Comparison of ENCODE assay signal across 10 mouse cellular contexts in the genomic region with DNA sequence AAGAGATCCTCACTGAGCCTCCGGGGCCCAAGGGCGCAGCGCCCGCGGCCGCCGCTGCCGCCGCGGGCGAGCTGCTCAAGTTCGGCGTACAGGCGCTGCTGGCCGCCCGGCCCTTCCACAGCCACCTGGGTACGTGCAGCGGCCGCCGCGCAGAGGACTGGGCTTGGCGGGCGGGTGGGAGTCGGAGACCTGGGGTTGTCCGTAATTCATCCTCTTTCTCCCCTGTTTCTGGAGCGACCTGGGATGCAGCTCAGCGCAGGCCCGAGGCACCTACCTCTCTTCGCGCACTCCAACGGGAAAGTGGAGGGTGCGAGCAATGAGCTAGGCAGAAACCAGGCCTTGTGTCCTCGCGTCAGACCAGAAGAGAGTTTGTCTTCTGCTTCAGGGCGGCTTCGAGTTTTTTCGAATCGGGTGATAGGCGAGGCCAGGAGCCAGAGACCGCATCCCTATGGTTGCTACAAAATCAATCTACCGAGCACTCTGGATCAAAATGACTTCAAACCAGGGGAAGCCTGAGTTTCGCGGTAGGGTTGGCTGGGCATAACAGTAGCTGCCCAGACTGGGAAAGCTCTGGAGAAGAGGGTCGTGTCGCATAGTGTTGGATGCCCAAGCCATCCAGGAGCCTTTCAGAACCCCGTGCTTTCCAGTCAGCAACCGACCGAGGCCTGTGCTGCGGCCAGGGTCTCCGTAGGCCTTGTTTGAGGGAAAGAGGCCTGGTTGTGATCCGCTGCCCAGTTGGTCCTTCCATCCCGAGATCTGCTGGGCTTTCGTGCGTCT. TPM values are rescaled to one million over a fixed set of nuclear protein-coding genes. Genes with fewer than 3 reads are reported as not detected.
DNase-seq lines count a peak whose midpoint lies in the region; ATAC-seq lines count a peak whose summit lies in the region.
"Had no signal": no experiment of that assay in that cellular context is flagged by ENCODE, and none has a peak within 500 bp of the region (broad histone marks: within the 10 kb centered on the region; RNA-seq: fewer than 3 reads in every experiment).

No protein-coding gene starts in this region.

- no peaks in the 10 kb centered on the region for H3K9me3 ChIP-seq in kidney, embryonic 15.5 days (replicated peaks)
- no peaks in the 10 kb centered on the region for H3K9me3 ChIP-seq in hindbrain, embryonic 15.5 days
- no peaks in the 10 kb centered on the region for H3K9me3 ChIP-seq in midbrain, embryonic 16.5 days (replicated peaks; ENCODE audit: control insufficient read depth, low read length, poor library complexity, severe bottlenecking)

- no peak for DNase-seq in kidney, postnatal 36 days
- DNase-seq in embryo, embryonic 9.5 days (ENCODE audit: extremely low spot score) = peak; percentile 60
- DNase-seq in cerebellum, postnatal 14 days = no peak
- no peak for DNase-seq in layer of hippocampus, postnatal 10 days (ENCODE audit: low spot score in 2 of 2)
- no peak for DNase-seq in layer of hippocampus, adult 9-11 months
- DNase-seq: left cerebral cortex, postnatal 4 days had no signal

- H3K4me2 ChIP-seq in kidney, embryonic 15.5 days = peak overlapping the region; percentile 90
- peak overlapping the region; percentile 62 for H3K4me2 ChIP-seq in hindbrain, embryonic 15.5 days
- H3K4me2 ChIP-seq in midbrain, embryonic 16.5 days (ENCODE audit: low read length) = peak overlapping the region; percentile 57

- 4% methylated on average over 54 of the region's 54 CpGs for WGBS in kidney, embryonic 15.5 days
- WGBS in hindbrain, embryonic 15.5 days = 2% methylated on average over 54 of the region's 54 CpGs
- WGBS in midbrain, embryonic 16.5 days = 2% methylated on average over 54 of the region's 54 CpGs

- peak overlapping the region; percentile 50 for H3K4me3 ChIP-seq in kidney, embryonic 15.5 days (replicated peaks)
- peak overlapping the region; percentile 36 for H3K4me3 ChIP-seq in hindbrain, embryonic 15.5 days
- H3K4me3 ChIP-seq in midbrain, embryonic 16.5 days (ENCODE audit: low read depth, low read length) = peak overlapping the region; percentile 30

- peak overlapping the region; percentile 38 for H3K9ac ChIP-seq in kidney, embryonic 15.5 days
- peak overlapping the region; percentile 16; the same call in 1 of the 2 replicates for H3K9ac ChIP-seq in hindbrain, embryonic 15.5 days
- 0 out of 2 replicates have a peak overlapping the region, but pooled peaks have one; percentile 18 for H3K9ac ChIP-seq in midbrain, embryonic 16.5 days (ENCODE audit: low read depth, low read length)

- no peak overlapping the region for H3K27ac ChIP-seq in kidney, embryonic 15.5 days
- no peak overlapping the region for H3K27ac ChIP-seq in hindbrain, embryonic 15.5 days (replicated peaks)
- H3K27ac ChIP-seq in midbrain, embryonic 16.5 days (ENCODE audit: low read length) = no peak overlapping the region

- no peak for ATAC-seq in kidney, embryonic 15.5 days (replicated peaks; ENCODE audit: low FRiP score)
- 0 out of 2 replicates have a peak, but pooled peaks have one; percentile 13 for ATAC-seq in hindbrain, embryonic 15.5 days (ENCODE audit: low FRiP score, low read depth)
- no peak for ATAC-seq in midbrain, embryonic 16.5 days

- H3K4me1 ChIP-seq in kidney, embryonic 15.5 days = peaks cover 56% of the 10 kb centered on the region
- peaks cover 24% of the 10 kb centered on the region for H3K4me1 ChIP-seq in hindbrain, embryonic 15.5 days (replicated peaks)
- peaks cover 10% of the 10 kb centered on the region for H3K4me1 ChIP-seq in midbrain, embryonic 16.5 days (ENCODE audit: control insufficient read depth, insufficient read depth, low read length)

- H3K36me3 ChIP-seq in kidney, embryonic 15.5 days = no peaks in the 10 kb centered on the region
- no peaks in the 10 kb centered on the region for H3K36me3 ChIP-seq in hindbrain, embryonic 15.5 days
- no peaks in the 10 kb centered on the region for H3K36me3 ChIP-seq in midbrain, embryonic 16.5 days (ENCODE audit: control insufficient read depth, insufficient read depth, low read length)

- H3K27me3 ChIP-seq in kidney, embryonic 15.5 days = peaks cover 100% of the 10 kb centered on the region
- peaks cover 71% of the 10 kb centered on the region for H3K27me3 ChIP-seq in hindbrain, embryonic 15.5 days
- H3K27me3 ChIP-seq in midbrain, embryonic 16.5 days (ENCODE audit: control insufficient read depth, insufficient read depth, low read depth, low read length) = peaks cover 45% of the 10 kb centered on the region

RNA-seq across cellular contexts. Expression of a gene that starts 0.6 kb away (rescaled TPM):
- polyA plus RNA-seq in kidney, embryonic 15.5 days (2015; fragmentation: Nextera tagmentation; extraction: Ambion mirVana) = 0.10 and 0.12 TPM in 2 replicates
- not detected in 2 replicates for polyA plus RNA-seq in hindbrain, embryonic 15.5 days (2015; fragmentation: Nextera tagmentation; extraction: Ambion mirVana)
- polyA plus RNA-seq in midbrain, embryonic 16.5 days (2015; fragmentation: Nextera tagmentation; extraction: Ambion mirVana) = not detected in 2 replicates
- not detected for total RNA-seq in layer of hippocampus, postnatal 10 days (2021)
- total RNA-seq: left cerebral cortex, postnatal 4 days; MEL had no signal

RNA-seq across cellular contexts. Expression of a gene that starts 37.9 kb away (rescaled TPM):
- polyA plus RNA-seq in kidney, embryonic 15.5 days (2015; fragmentation: Nextera tagmentation; extraction: Ambion mirVana) = 10.6 and 11.1 TPM in 2 replicates
- polyA plus RNA-seq in hindbrain, embryonic 15.5 days (2015; fragmentation: Nextera tagmentation; extraction: Ambion mirVana) = 16.4 and 17.2 TPM in 2 replicates
- 18.8 and 20.3 TPM in 2 replicates for polyA plus RNA-seq in midbrain, embryonic 16.5 days (2015; fragmentation: Nextera tagmentation; extraction: Ambion mirVana)
- total RNA-seq in layer of hippocampus, postnatal 10 days (2021) = 10 to 100 TPM; 27.8 to 28.8 TPM
